Mouse (Mus musculus) gastrocnemius, postnatal 25 days (tissue): ENCODE measurements around the gene Zfand5. TPM values are rescaled to one million over a fixed set of nuclear protein-coding genes. Genes with fewer than 3 reads are reported as not detected.

Experiments used
- DNase-seq: peaks from one replicate; pipeline ENCODE4 v3.0.0; 2022
- total RNA-seq, 2 experiments: library from RNA; stranded (reverse); gene quantifications; 1 replicate in 1 of 2; 2 replicates in 1 of 2; pipeline ENCODE4 v1.2.3; 2021

Zfand5 gene
- total RNA-seq, 2 experiments from 2014 or later, result 193 to 218 TPM

GRCm38 (mm10) chr19:21329770-21330169, 57.7 kb downstream of the Zfand5 start:
- DNase-seq, result peak; percentile 85

- DNase-seq, result no peak
Observed at GRCm38 (mm10) chr19:21330305-21331115, 58.4 kb downstream of the Zfand5 start.

- DNase-seq, result peak; percentile 33
Observed at GRCm38 (mm10) chr19:21331621-21332155, 59.6 kb downstream of the Zfand5 start.

Other genes starting within 250 kb of the Zfand5 start
- gene Gda, start 201.2 kb downstream of the Zfand5 start, total RNA-seq, result 1 to 10 TPM; 4.9 to 8.5 TPM